Mouse (Mus musculus): ENCODE data around the gene Wdr27.
"Not testable (repeated sequence)": the region's sequence is repeated elsewhere in the genome, so short reads cannot be mapped to it uniquely, and the experiment has no call there.

The Wdr27 gene

GRCm38 (mm10) chr17:14909331-14909730, 33.6 kb downstream of the Wdr27 start:
- no peaks in the 10 kb centered on the region for H3K27me3 ChIP-seq (ENCODE audit: control insufficient read depth, insufficient read depth, low read length, poor library complexity, severe bottlenecking)
- H3K36me3 ChIP-seq (ENCODE audit: control insufficient read depth, insufficient read depth, low read length, poor library complexity, severe bottlenecking) = no peaks in the 10 kb centered on the region
- DNase-seq (ENCODE audit: low read depth, low spot score) = no peak

GRCm38 (mm10) chr17:14907136-14907535, 35.8 kb downstream of the Wdr27 start:
- no peaks in the 10 kb centered on the region for H3K36me3 ChIP-seq (ENCODE audit: control insufficient read depth, insufficient read depth, low read length, poor library complexity, severe bottlenecking)
- DNase-seq (ENCODE audit: low read depth, low spot score) = no peak
- H3K27me3 ChIP-seq (ENCODE audit: control insufficient read depth, insufficient read depth, low read length, poor library complexity, severe bottlenecking) = no peaks in the 10 kb centered on the region

- Histone ChIP-seq H3K27me3 (ENCODE audit: control insufficient read depth, insufficient read depth, low read length, poor library complexity, severe bottlenecking) (no peaks in the 10 kb centered on the region), H3K36me3 (ENCODE audit: control insufficient read depth, insufficient read depth, low read length, poor library complexity, severe bottlenecking) (no peaks in the 10 kb centered on the region)
- DNase-seq (ENCODE audit: low read depth, low spot score) = no peak
These were observed 36.3 kb downstream of the Wdr27 start for GRCm38 (mm10) chr17:14906611-14907010.

- Histone ChIP-seq H3K27me3 (ENCODE audit: control insufficient read depth, insufficient read depth, low read length, poor library complexity, severe bottlenecking) (no peaks in the 10 kb centered on the region), H3K36me3 (ENCODE audit: control insufficient read depth, insufficient read depth, low read length, poor library complexity, severe bottlenecking) (no peaks in the 10 kb centered on the region)
- DNase-seq (ENCODE audit: low read depth, low spot score) = peak; percentile 59
These were observed 38.2 kb downstream of the Wdr27 start for GRCm38 (mm10) chr17:14904637-14905265.

GRCm38 (mm10) chr17:14904206-14904605, 38.8 kb downstream of the Wdr27 start:
- DNase-seq (ENCODE audit: low read depth, low spot score) = no peak
- no peaks in the 10 kb centered on the region for H3K36me3 ChIP-seq (ENCODE audit: control insufficient read depth, insufficient read depth, low read length, poor library complexity, severe bottlenecking)
- H3K27me3 ChIP-seq (ENCODE audit: control insufficient read depth, insufficient read depth, low read length, poor library complexity, severe bottlenecking) = no peaks in the 10 kb centered on the region

- DNase-seq (ENCODE audit: low read depth, low spot score) = no peak
- H3K36me3 ChIP-seq (ENCODE audit: control insufficient read depth, insufficient read depth, low read length, poor library complexity, severe bottlenecking) = no peaks in the 10 kb centered on the region
- H3K27me3 ChIP-seq (ENCODE audit: control insufficient read depth, insufficient read depth, low read length, poor library complexity, severe bottlenecking) = no peaks in the 10 kb centered on the region
These were observed 39.7 kb downstream of the Wdr27 start for GRCm38 (mm10) chr17:14903212-14903611.

GRCm38 (mm10) chr17:14898972-14899371, 44.0 kb downstream of the Wdr27 start:
- Histone ChIP-seq H3K27me3 (ENCODE audit: control insufficient read depth, insufficient read depth, low read length, poor library complexity, severe bottlenecking) (no peaks in the 10 kb centered on the region), H3K36me3 (ENCODE audit: control insufficient read depth, insufficient read depth, low read length, poor library complexity, severe bottlenecking) (no peaks in the 10 kb centered on the region)
- no peak for DNase-seq (ENCODE audit: low read depth, low spot score)

GRCm38 (mm10) chr17:14895058-14895457, 47.9 kb downstream of the Wdr27 start:
- H3K36me3 ChIP-seq (ENCODE audit: control insufficient read depth, insufficient read depth, low read length, poor library complexity, severe bottlenecking); H3K27me3 ChIP-seq (ENCODE audit: control insufficient read depth, insufficient read depth, low read length, poor library complexity, severe bottlenecking); DNase-seq (ENCODE audit: low read depth, low spot score): not testable (repeated sequence)

GRCm38 (mm10) chr17:14886933-14887332, 56.0 kb downstream of the Wdr27 start:
- no peaks in the 10 kb centered on the region for H3K36me3 ChIP-seq (ENCODE audit: control insufficient read depth, insufficient read depth, low read length, poor library complexity, severe bottlenecking)
- DNase-seq (ENCODE audit: low read depth, low spot score) = no peak

GRCm38 (mm10) chr17:14874656-14875204, 68.2 kb downstream of the Wdr27 start:
- no peak for DNase-seq (ENCODE audit: low read depth, low spot score)
- H3K27me3 ChIP-seq (ENCODE audit: control insufficient read depth, insufficient read depth, low read length, poor library complexity, severe bottlenecking) = no peaks in the 10 kb centered on the region
- no peaks in the 10 kb centered on the region for H3K36me3 ChIP-seq (ENCODE audit: control insufficient read depth, insufficient read depth, low read length, poor library complexity, severe bottlenecking)

More at GRCm38 (mm10) chr17:14886933-14887332, 56.0 kb downstream of the Wdr27 start:
- H3K27me3 ChIP-seq (ENCODE audit: control insufficient read depth, insufficient read depth, low read length, poor library complexity, severe bottlenecking) = no peaks in the 10 kb centered on the region

GRCm38 (mm10) chr17:14860220-14860619, 82.7 kb downstream of the Wdr27 start:
- Histone ChIP-seq H3K36me3 (ENCODE audit: control insufficient read depth, insufficient read depth, low read length, poor library complexity, severe bottlenecking) (no peaks in the 10 kb centered on the region), H3K27me3 (ENCODE audit: control insufficient read depth, insufficient read depth, low read length, poor library complexity, severe bottlenecking) (no peaks in the 10 kb centered on the region)
- no peak for DNase-seq (ENCODE audit: low read depth, low spot score)

- DNase-seq (ENCODE audit: low read depth, low spot score) = no peak
- H3K36me3 ChIP-seq (ENCODE audit: control insufficient read depth, insufficient read depth, low read length, poor library complexity, severe bottlenecking) = no peaks in the 10 kb centered on the region
- H3K27me3 ChIP-seq (ENCODE audit: control insufficient read depth, insufficient read depth, low read length, poor library complexity, severe bottlenecking) = no peaks in the 10 kb centered on the region
These were observed 95.2 kb downstream of the Wdr27 start for GRCm38 (mm10) chr17:14847709-14848108.

GRCm38 (mm10) chr17:14846880-14847279, 96.1 kb downstream of the Wdr27 start:
- Histone ChIP-seq H3K27me3 (ENCODE audit: control insufficient read depth, insufficient read depth, low read length, poor library complexity, severe bottlenecking) (no peaks in the 10 kb centered on the region), H3K36me3 (ENCODE audit: control insufficient read depth, insufficient read depth, low read length, poor library complexity, severe bottlenecking) (no peaks in the 10 kb centered on the region)
- DNase-seq (ENCODE audit: low read depth, low spot score) = no peak

GRCm38 (mm10) chr17:14826715-14827295, 116.2 kb downstream of the Wdr27 start:
- no peaks in the 10 kb centered on the region for H3K27me3 ChIP-seq (ENCODE audit: control insufficient read depth, insufficient read depth, low read length, poor library complexity, severe bottlenecking)
- peak; percentile 4 for DNase-seq (ENCODE audit: low read depth, low spot score)
- H3K36me3 ChIP-seq (ENCODE audit: control insufficient read depth, insufficient read depth, low read length, poor library complexity, severe bottlenecking) = no peaks in the 10 kb centered on the region

- DNase-seq (ENCODE audit: low read depth, low spot score) = no peak
These were observed 118.0 kb downstream of the Wdr27 start for GRCm38 (mm10) chr17:14824938-14825337.

More at GRCm38 (mm10) chr17:14824938-14825337, 118.0 kb downstream of the Wdr27 start:
- H3K36me3 ChIP-seq (ENCODE audit: control insufficient read depth, insufficient read depth, low read length, poor library complexity, severe bottlenecking) = no peaks in the 10 kb centered on the region
- H3K27me3 ChIP-seq (ENCODE audit: control insufficient read depth, insufficient read depth, low read length, poor library complexity, severe bottlenecking) = no peaks in the 10 kb centered on the region
